Mouse (Mus musculus) frontal cortex, postnatal 14 days (tissue): ENCODE data around the gene Lix1l.
A peak's percentile ranks its signal among the peaks of the same experiment; 100 is the strongest.

Experiments
- DNase-seq, 2 experiments: peaks; one replicate each; pipeline ENCODE4 v3.0.0; 2022; ENCODE audit warnings: low spot score in 2 of 2

Lix1l gene

GRCm38 (mm10) chr3:96600639-96601250 lies at the start of gene Lix1l:
TSS of gene Lix1l (plus strand) at chr3:96601149.
- DNase-seq = peak; percentile 92

- DNase-seq = peak in 1 of 2 experiments; percentile 45
Measured at GRCm38 (mm10) chr3:96551203-96551602, 49.7 kb upstream of the Lix1l start.

- no peak for DNase-seq
Measured at GRCm38 (mm10) chr3:96551890-96552289, 49.1 kb upstream of the Lix1l start.

GRCm38 (mm10) chr3:96553601-96554000 lies 47.3 kb upstream of the Lix1l start:
- no peak for DNase-seq

- no peak for DNase-seq
Measured at GRCm38 (mm10) chr3:96554251-96554650, 46.7 kb upstream of the Lix1l start.

GRCm38 (mm10) chr3:96555041-96555596 lies 45.8 kb upstream of the Lix1l start:
- no peak for DNase-seq

GRCm38 (mm10) chr3:96555999-96556614 lies 44.8 kb upstream of the Lix1l start:
- no peak for DNase-seq

- DNase-seq = no peak
Measured at GRCm38 (mm10) chr3:96556651-96557635, 44.0 kb upstream of the Lix1l start.

GRCm38 (mm10) chr3:96557694-96558093 lies 43.3 kb upstream of the Lix1l start, which contains the start of gene Txnip:
TSS of gene Txnip (plus strand) at chr3:96557957.
- peak; percentile 96 to 97 for DNase-seq

- DNase-seq = no peak
Measured at GRCm38 (mm10) chr3:96558159-96558558, 42.8 kb upstream of the Lix1l start.

- DNase-seq = no peak
Measured at GRCm38 (mm10) chr3:96558668-96559196, 42.2 kb upstream of the Lix1l start.

- no peak for DNase-seq
Measured at GRCm38 (mm10) chr3:96559398-96559910, 41.5 kb upstream of the Lix1l start.

GRCm38 (mm10) chr3:96559911-96560850 lies 40.8 kb upstream of the Lix1l start:
- DNase-seq = no peak

- no peak for DNase-seq
Measured at GRCm38 (mm10) chr3:96560881-96561668, 39.9 kb upstream of the Lix1l start.

GRCm38 (mm10) chr3:96561946-96562681 lies 38.8 kb upstream of the Lix1l start:
- DNase-seq = no peak

- no peak for DNase-seq
Measured at GRCm38 (mm10) chr3:96563267-96563666, 37.7 kb upstream of the Lix1l start.

GRCm38 (mm10) chr3:96563911-96564632 lies 36.9 kb upstream of the Lix1l start:
- no peak for DNase-seq

GRCm38 (mm10) chr3:96564633-96565032 lies 36.3 kb upstream of the Lix1l start:
- DNase-seq = no peak
